Mouse (Mus musculus) E14TG2a.4 (cell line): ENCODE results near the gene Cbx7.
A peak's percentile ranks its signal among the peaks of the same experiment; 100 is the strongest.

ENCODE experiments used
- H3K27me3 ChIP-seq: 2 replicates; pipeline ENCODE4 v1.6.1; 2014; ENCODE audit warnings: low read length, control low read depth; ENCODE audit not compliant: insufficient read depth
- H3K36me3 ChIP-seq: 2 replicates; pipeline ENCODE4 v1.6.1; 2014; ENCODE audit warnings: low read length, control low read depth; ENCODE audit not compliant: insufficient read depth
- H3K4me1 ChIP-seq: replicated peaks from 2 replicates; pipeline ENCODE4 v1.6.1; 2014; ENCODE audit warnings: low read depth, low read length, control low read depth
- H3K4me3 ChIP-seq: replicated peaks from 2 replicates; pipeline ENCODE4 v1.5.1; 2014; ENCODE audit warnings: mild to moderate bottlenecking, low read length
- H3K9me3 ChIP-seq: 2 replicates; pipeline ENCODE4 v1.6.1; 2014; ENCODE audit warnings: low read length, control low read depth
- CTCF ChIP-seq: conservative IDR thresholded peaks from 2 replicates; pipeline ENCODE4 v1.5.1; 2014; ENCODE audit warnings: low read length
- NANOG ChIP-seq: IDR thresholded peaks from 2 replicates; pipeline ENCODE4 v1.6.1; 2014; ENCODE audit warnings: borderline replicate concordance, low read length, mixed read lengths
- POU5F1 ChIP-seq: IDR thresholded peaks from 2 replicates; pipeline ENCODE4 v1.6.1; 2014; ENCODE audit warnings: low read length, borderline replicate concordance

The Cbx7 gene

DNA sequence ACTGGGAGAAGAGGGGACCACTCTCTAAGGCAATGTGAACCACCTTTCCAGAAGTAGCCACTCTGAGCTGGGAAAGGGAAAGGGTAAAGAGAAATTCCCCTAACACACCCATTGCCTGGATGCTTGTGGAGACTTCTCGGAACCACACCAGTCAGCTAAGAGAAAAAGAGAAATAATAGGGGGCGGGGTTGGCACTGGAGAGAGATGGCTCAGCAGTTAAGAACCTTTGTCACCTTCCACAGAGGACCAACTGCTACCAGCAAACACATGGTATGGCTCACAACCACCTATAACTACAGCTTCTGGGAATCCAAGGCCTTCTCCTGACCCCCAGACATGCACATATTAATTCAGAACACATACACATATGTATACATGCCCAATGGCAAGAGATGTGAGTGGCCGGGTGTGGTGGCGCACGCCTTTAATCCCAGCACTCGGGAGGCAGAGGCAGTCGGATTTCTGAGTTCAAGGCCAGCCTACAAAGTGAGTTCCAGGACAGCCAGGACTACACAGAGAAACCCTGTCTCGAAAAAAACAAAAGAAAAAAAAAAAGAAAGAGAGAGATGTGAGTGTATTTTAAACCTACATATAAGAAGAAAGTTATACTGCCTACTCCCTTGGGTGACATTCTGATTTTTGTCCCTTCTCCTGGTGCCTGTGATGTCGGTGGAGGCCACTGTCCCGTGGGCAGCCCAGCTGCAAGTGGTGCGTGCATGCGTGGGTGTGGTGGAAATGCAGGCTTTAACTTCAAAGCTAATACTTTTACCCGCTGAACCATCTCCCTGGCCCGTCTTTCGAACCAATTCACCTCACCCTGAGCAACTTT is 77.7 kb downstream of the Cbx7 start:
- TF ChIP-seq POU5F1, result no peak
- no peak for TF ChIP-seq NANOG
- TF ChIP-seq CTCF, result no peak
- peaks cover 57% of the 10 kb centered on the region for H3K36me3 ChIP-seq
- no peaks in the 10 kb centered on the region for H3K27me3 ChIP-seq
- H3K9me3 ChIP-seq, result no peaks in the 10 kb centered on the region
- H3K4me1 ChIP-seq, result peaks cover 68% of the 10 kb centered on the region
- H3K4me3 ChIP-seq, result peak overlapping the region; percentile 89

DNA sequence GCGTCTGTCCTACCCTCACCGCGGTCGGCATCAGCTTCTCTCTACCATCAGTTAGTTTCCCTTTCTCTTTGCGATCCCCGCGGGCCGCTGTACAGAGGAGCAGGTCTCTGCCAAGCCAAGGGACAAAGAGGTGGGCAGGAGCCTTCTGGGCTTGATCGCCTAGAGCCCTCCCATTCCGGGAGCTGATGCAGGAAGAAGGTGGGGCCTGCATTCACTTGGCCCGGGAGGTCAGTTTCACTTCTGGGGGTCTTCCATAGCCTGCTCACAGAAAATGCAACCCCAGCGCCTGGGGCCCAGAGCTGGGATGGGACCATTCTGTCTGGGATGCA is 78.7 kb downstream of the Cbx7 start:
- Histone ChIP-seq H3K4me1 (peaks cover 63% of the 10 kb centered on the region), H3K27me3 (no peaks in the 10 kb centered on the region), H3K9me3 (no peaks in the 10 kb centered on the region), H3K4me3 (peak overlapping the region; percentile 89), H3K36me3 (peaks cover 52% of the 10 kb centered on the region)
- TF ChIP-seq POU5F1 (no peak), NANOG (no peak), CTCF (no peak)

GRCm38 (mm10) chr15:79891436-79892212 is 79.3 kb downstream of the Cbx7 start, which contains the start of gene Apobec3:
TSS of gene Apobec3 (plus strand) at chr15:79891659.
- TF ChIP-seq NANOG (no peak; the same call in 1 of the 2 replicates), CTCF (peak; percentile 63)
- no peaks in the 10 kb centered on the region for H3K9me3 ChIP-seq
- peaks cover 48% of the 10 kb centered on the region for H3K36me3 ChIP-seq
- H3K4me1 ChIP-seq, result peaks cover 60% of the 10 kb centered on the region
- no peaks in the 10 kb centered on the region for H3K27me3 ChIP-seq
- H3K4me3 ChIP-seq, result peak within 1 kb of the TSS; percentile 89

- Histone ChIP-seq H3K4me3 (no peak overlapping the region), H3K4me1 (peaks cover 56% of the 10 kb centered on the region), H3K27me3 (no peaks in the 10 kb centered on the region), H3K9me3 (no peaks in the 10 kb centered on the region), H3K36me3 (peaks cover 19% of the 10 kb centered on the region; the same call in 1 of the 2 replicates)
- no peak for TF ChIP-seq NANOG
- no peak for TF ChIP-seq CTCF
- no peak for TF ChIP-seq POU5F1
Observed at GRCm38 (mm10) chr15:79884820-79885219, 86.1 kb downstream of the Cbx7 start.

DNA sequence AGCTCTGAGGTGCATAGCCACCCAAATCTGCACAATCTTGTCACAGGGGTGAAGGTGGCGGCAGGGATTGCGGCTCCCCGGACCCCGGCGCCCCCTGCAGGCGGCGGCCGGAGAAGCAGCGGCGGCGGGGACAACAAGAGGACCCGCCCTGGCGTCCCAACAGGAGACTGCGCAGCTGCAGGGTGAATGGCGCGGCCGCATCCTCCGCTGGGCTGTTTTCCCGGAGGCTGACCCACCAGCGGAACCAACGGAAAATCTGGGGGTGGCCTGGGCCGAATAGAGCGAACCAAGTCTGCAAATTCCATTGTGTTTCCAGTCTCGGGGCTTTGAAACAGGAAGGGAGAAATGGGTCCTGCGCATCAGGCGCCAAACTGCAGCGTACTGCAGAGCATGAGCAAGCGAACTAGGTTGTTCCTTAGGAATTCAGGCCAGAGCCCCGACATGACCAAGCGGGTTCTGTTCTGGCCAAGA is 87.5 kb downstream of the Cbx7 start:
- TF ChIP-seq CTCF (no peak), NANOG (no peak), POU5F1 (no peak)

DNA sequence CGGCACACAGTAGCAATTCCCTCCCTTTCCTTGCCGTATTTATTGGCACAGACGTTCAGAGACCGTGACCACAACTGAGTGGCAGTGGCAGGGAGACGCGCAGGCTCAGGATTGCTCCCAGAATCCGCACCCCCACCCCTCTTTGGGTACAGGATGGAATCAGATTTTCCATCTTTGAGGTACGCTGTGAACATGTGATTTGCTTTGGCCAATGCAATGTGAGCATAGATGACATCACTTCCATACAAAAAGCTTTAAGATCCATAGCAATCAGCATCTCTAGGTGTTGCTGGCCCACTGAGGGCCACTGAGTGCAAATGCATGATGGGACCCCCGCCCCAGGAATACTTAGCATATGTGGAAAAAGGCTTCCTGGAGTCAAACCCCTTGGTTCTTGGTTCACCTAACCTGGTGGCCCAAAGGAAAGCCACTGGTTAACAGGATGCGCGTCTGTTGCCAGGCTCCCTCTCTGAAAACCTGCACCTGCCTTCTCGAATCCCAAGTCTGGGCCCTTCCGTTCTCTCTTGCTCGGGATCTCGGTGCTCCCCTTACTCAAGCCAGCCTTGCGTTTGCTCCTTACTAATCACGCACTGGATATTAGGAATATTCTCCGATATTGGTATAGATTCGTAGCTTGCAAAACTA is 88.2 kb downstream of the Cbx7 start:
- Histone ChIP-seq H3K4me3 (peak overlapping the region; percentile 73), H3K36me3 (0 out of 2 replicates have a peak, but pooled peaks cover under 1% of the 10 kb centered on the region), H3K4me1 (peaks cover 53% of the 10 kb centered on the region), H3K9me3 (no peaks in the 10 kb centered on the region), H3K27me3 (no peaks in the 10 kb centered on the region)
- TF ChIP-seq CTCF, result no peak
- no peak for TF ChIP-seq POU5F1
- TF ChIP-seq NANOG, result no peak

More for the DNA sequence above, 87.5 kb downstream of the Cbx7 start:
- Histone ChIP-seq H3K4me3 (peak overlapping the region; percentile 73), H3K27me3 (no peaks in the 10 kb centered on the region), H3K4me1 (peaks cover 54% of the 10 kb centered on the region), H3K9me3 (no peaks in the 10 kb centered on the region), H3K36me3 (peaks cover 7% of the 10 kb centered on the region; the same call in 1 of the 2 replicates)

GRCm38 (mm10) chr15:79880477-79880876 is 90.4 kb downstream of the Cbx7 start:
- no peaks in the 10 kb centered on the region for H3K9me3 ChIP-seq
- H3K36me3 ChIP-seq, result no peaks in the 10 kb centered on the region

DNA sequence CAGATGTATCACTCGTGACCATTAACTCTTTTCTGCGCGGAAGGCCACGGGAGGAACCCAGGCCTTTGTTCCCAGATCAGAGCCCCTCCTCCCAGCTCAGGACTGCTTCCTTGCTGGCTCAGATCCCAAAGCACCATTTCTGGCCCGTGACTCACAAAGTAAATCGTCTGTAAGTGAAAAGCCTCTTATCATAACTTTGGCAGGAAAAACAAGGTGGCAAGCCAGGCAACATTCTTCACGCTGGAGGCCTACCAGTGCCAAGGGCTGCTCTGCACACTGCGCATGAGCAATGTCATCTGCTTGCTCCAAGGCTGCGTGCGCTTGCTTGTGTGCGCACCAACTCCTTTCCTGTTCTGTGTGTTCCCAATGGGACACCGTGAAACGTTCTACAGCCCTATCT is 91.6 kb downstream of the Cbx7 start:
- Histone ChIP-seq H3K36me3 (no peaks in the 10 kb centered on the region), H3K4me1 (peaks cover 72% of the 10 kb centered on the region), H3K27me3 (no peaks in the 10 kb centered on the region), H3K4me3 (peak overlapping the region; percentile 70), H3K9me3 (no peaks in the 10 kb centered on the region)
- TF ChIP-seq CTCF (no peak), POU5F1 (no peak), NANOG (no peak)

More at GRCm38 (mm10) chr15:79880477-79880876, 90.4 kb downstream of the Cbx7 start:
- Histone ChIP-seq H3K4me1 (peaks cover 66% of the 10 kb centered on the region), H3K27me3 (no peaks in the 10 kb centered on the region), H3K4me3 (no peak overlapping the region)
- no peak for TF ChIP-seq POU5F1
- TF ChIP-seq NANOG, result no peak
- TF ChIP-seq CTCF, result no peak
